ENCODE assay signal across 9 mouse cellular contexts in the genomic region with DNA sequence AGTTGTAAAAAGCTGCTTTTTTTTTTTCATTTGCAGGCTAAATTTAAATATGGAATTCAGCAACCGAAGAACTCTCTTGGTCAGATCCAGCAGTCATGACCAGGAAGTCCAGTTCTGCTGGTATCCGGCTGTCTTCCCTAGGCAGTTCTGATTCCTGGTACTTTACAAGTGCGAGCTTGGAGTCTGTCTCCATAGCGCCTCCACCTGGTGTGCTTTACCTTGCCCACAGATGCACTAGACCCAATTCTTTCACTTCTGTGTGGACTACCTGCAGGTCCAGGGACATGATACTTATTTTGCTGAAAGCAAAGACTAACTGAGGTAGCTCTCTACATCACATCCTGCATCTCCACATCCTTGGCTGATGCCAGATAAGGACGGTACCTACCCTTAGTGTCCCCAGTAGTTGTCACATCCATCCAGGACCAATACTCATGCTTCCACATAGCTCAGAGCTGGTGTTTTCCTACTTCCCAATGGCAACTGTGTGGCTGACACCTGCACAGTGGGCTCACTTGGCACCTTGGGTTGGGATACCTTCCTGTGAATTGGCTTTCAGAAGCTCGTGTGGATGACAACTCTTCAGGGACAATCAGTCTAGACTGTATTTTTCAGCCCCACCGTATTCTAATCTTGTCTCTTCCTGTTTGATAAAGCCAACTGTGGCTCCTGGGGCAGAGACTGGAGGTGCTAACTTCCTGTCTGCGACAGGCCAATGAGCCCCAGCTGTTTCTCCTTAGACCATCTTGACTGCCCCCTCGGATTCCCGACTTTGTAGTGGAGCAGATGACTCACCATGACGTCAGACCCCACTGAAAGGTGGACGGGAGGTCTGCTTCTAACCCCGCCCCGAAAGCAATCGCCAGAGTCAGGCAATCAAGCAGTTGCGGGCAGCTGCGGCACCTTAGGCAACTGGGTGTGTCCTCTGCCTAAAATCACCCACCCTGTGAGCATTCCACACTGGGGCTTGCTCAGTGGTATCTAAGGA.
DNase-seq lines count a peak whose midpoint lies in the region; ATAC-seq and TF ChIP-seq lines count a peak whose summit lies in the region.
"Had no signal": no experiment of that assay in that cellular context is flagged by ENCODE, and none has a peak within 500 bp of the region (broad histone marks: within the 10 kb centered on the region; RNA-seq: fewer than 3 reads in every experiment).

No protein-coding gene starts in this region.

- ATAC-seq in midbrain, postnatal 0 days (ENCODE audit: low FRiP score) = no peak
- no peak for ATAC-seq in midbrain, embryonic 16.5 days
- no peak for ATAC-seq in heart, embryonic 16.5 days (replicated peaks; ENCODE audit: extremely low read depth, insufficient read depth, low FRiP score)
- ATAC-seq in hindbrain, embryonic 14.5 days (ENCODE audit: low FRiP score) = no peak

- peaks cover 6% of the 10 kb centered on the region for H3K4me1 ChIP-seq in midbrain, postnatal 0 days (ENCODE audit: insufficient read depth, low read length)
- H3K4me1 ChIP-seq in midbrain, embryonic 16.5 days (ENCODE audit: control insufficient read depth, insufficient read depth, low read length) = peaks cover 14% of the 10 kb centered on the region
- H3K4me1 ChIP-seq in heart, embryonic 16.5 days (ENCODE audit: control insufficient read depth, insufficient read depth, low read length) = peaks cover 20% of the 10 kb centered on the region
- peaks cover 13% of the 10 kb centered on the region for H3K4me1 ChIP-seq in small intestine, adult 2 months (ENCODE audit: control insufficient read depth, insufficient read depth, insufficient read length, low read length)
- H3K4me1 ChIP-seq in hindbrain, embryonic 14.5 days (replicated peaks; ENCODE audit: control insufficient read depth, insufficient read depth, low read length) = peaks cover 11% of the 10 kb centered on the region; the same call in 1 of the 2 replicates

- WGBS in midbrain, postnatal 0 days = 84% methylated on average over 17 of the region's 17 CpGs
- 86% methylated on average over 17 of the region's 17 CpGs for WGBS in midbrain, embryonic 16.5 days
- 31% methylated on average over 17 of the region's 17 CpGs for WGBS in heart, embryonic 16.5 days
- WGBS in small intestine, adult 2 months = 12% methylated on average over 17 of the region's 17 CpGs
- WGBS in hindbrain, embryonic 14.5 days = 84% methylated on average over 17 of the region's 17 CpGs

- no peak overlapping the region for H3K4me3 ChIP-seq in midbrain, postnatal 0 days (ENCODE audit: low read depth, low read length)
- H3K4me3 ChIP-seq in midbrain, embryonic 16.5 days (ENCODE audit: low read depth, low read length) = no peak overlapping the region
- H3K4me3 ChIP-seq in heart, embryonic 16.5 days (ENCODE audit: low read length) = peak overlapping the region; percentile 28
- H3K4me3 ChIP-seq in small intestine, adult 2 months (ENCODE audit: low read depth, low read length) = peak overlapping the region; percentile 38
- H3K4me3 ChIP-seq in hindbrain, embryonic 14.5 days (replicated peaks; ENCODE audit: low read length) = no peak overlapping the region
- H3K4me3 ChIP-seq: neural tube, embryonic 12.5 days had no signal

- no peaks in the 10 kb centered on the region for H3K9me3 ChIP-seq in midbrain, postnatal 0 days (ENCODE audit: low read length)
- H3K9me3 ChIP-seq in midbrain, embryonic 16.5 days (replicated peaks; ENCODE audit: control insufficient read depth, low read length, poor library complexity, severe bottlenecking) = no peaks in the 10 kb centered on the region
- no peaks in the 10 kb centered on the region for H3K9me3 ChIP-seq in heart, embryonic 16.5 days (replicated peaks; ENCODE audit: control insufficient read depth, low read length)
- no peaks in the 10 kb centered on the region for H3K9me3 ChIP-seq in hindbrain, embryonic 14.5 days (ENCODE audit: control insufficient read depth, low read length)
- H3K9me3 ChIP-seq: neural tube, embryonic 12.5 days had no signal

- no peak overlapping the region for H3K27ac ChIP-seq in midbrain, postnatal 0 days (ENCODE audit: low read depth, low read length)
- H3K27ac ChIP-seq in midbrain, embryonic 16.5 days (ENCODE audit: low read length) = no peak overlapping the region
- H3K27ac ChIP-seq in heart, embryonic 16.5 days (ENCODE audit: low read length) = no peak overlapping the region; the same call in 1 of the 2 replicates
- H3K27ac ChIP-seq in small intestine, adult 2 months (ENCODE audit: insufficient read depth, low read depth, low read length) = peak overlapping the region; percentile 32; the same call in 1 of the 2 replicates
- no peak overlapping the region for H3K27ac ChIP-seq in hindbrain, embryonic 14.5 days
- H3K27ac ChIP-seq: neural tube, embryonic 12.5 days had no signal

- H3K36me3 ChIP-seq in midbrain, postnatal 0 days (ENCODE audit: insufficient read depth, low read length) = no peaks in the 10 kb centered on the region
- no peaks in the 10 kb centered on the region for H3K36me3 ChIP-seq in midbrain, embryonic 16.5 days (ENCODE audit: control insufficient read depth, insufficient read depth, low read length)
- no peaks in the 10 kb centered on the region for H3K36me3 ChIP-seq in heart, embryonic 16.5 days (ENCODE audit: control insufficient read depth, insufficient read depth)
- H3K36me3 ChIP-seq in small intestine, adult 2 months (ENCODE audit: control insufficient read depth, insufficient read depth, low read length) = no peaks in the 10 kb centered on the region
- H3K36me3 ChIP-seq in hindbrain, embryonic 14.5 days (replicated peaks; ENCODE audit: control insufficient read depth, insufficient read depth) = no peaks in the 10 kb centered on the region
- H3K36me3 ChIP-seq: neural tube, embryonic 12.5 days had no signal

- peak; percentile 25; the same call in 1 of the 2 replicates for TF ChIP-seq CTCF in midbrain, postnatal 0 days (IDR thresholded peaks at IDR 0.05)
- peak; percentile 37; the same call in 1 of the 2 replicates for TF ChIP-seq CTCF in small intestine, adult 2 months (IDR thresholded peaks at IDR 0.05; ENCODE audit: extremely low read depth, insufficient read length, insufficient replicate concordance, low read depth, low read length)

- no peak for TF ChIP-seq POLR2A in small intestine, adult 2 months (IDR thresholded peaks at IDR 0.05; ENCODE audit: low read depth, low read length)

- DNase-seq in midbrain, postnatal 0 days (ENCODE audit: low spot score) = no peak
- peak; percentile 72 for DNase-seq in adrenal gland, adult 2 months
- peak; percentile 11 for DNase-seq in liver
- DNase-seq in hindbrain, embryonic 14.5 days (ENCODE audit: low spot score) = no peak
- no peak for DNase-seq in frontal cortex, postnatal 25 days (ENCODE audit: low spot score in 2 of 2)

- H3K27me3 ChIP-seq in midbrain, postnatal 0 days (ENCODE audit: insufficient read depth, low read length) = no peaks in the 10 kb centered on the region
- H3K27me3 ChIP-seq in midbrain, embryonic 16.5 days (ENCODE audit: control insufficient read depth, insufficient read depth, low read depth, low read length) = no peaks in the 10 kb centered on the region
- no peaks in the 10 kb centered on the region for H3K27me3 ChIP-seq in heart, embryonic 16.5 days (ENCODE audit: control insufficient read depth, insufficient read depth, low read length)
- H3K27me3 ChIP-seq in small intestine, adult 2 months (ENCODE audit: control insufficient read depth, insufficient read depth, low read length) = no peaks in the 10 kb centered on the region
- no peaks in the 10 kb centered on the region for H3K27me3 ChIP-seq in hindbrain, embryonic 14.5 days (ENCODE audit: control insufficient read depth, insufficient read depth, low read length)
- H3K27me3 ChIP-seq: neural tube, embryonic 12.5 days had no signal

- no peak overlapping the region for H3K9ac ChIP-seq in midbrain, postnatal 0 days (replicated peaks; ENCODE audit: low read length, poor library complexity, severe bottlenecking)
- H3K9ac ChIP-seq in midbrain, embryonic 16.5 days (ENCODE audit: low read depth, low read length) = no peak overlapping the region
- H3K9ac ChIP-seq in heart, embryonic 16.5 days (ENCODE audit: low read length) = no peak overlapping the region
- no peak overlapping the region for H3K9ac ChIP-seq in hindbrain, embryonic 14.5 days
- H3K9ac ChIP-seq: neural tube, embryonic 12.5 days had no signal

- no peak overlapping the region for H3K4me2 ChIP-seq in midbrain, postnatal 0 days (ENCODE audit: low read depth, low read length, poor library complexity, severe bottlenecking)
- no peak overlapping the region for H3K4me2 ChIP-seq in midbrain, embryonic 16.5 days (ENCODE audit: low read length)
- peak overlapping the region; percentile 52 for H3K4me2 ChIP-seq in heart, embryonic 16.5 days (ENCODE audit: low read depth, low read length)
- H3K4me2 ChIP-seq in hindbrain, embryonic 14.5 days (replicated peaks) = no peak overlapping the region
- H3K4me2 ChIP-seq: neural tube, embryonic 12.5 days had no signal

Comparison
In these comparisons a context has a peak if more than half of its experiments do, and no peak if none do; other contexts are left out.
1. DNase-seq: peak in adrenal gland, adult 2 months (single experiment) and liver (single experiment); none in midbrain, postnatal 0 days (single experiment), hindbrain, embryonic 14.5 days (single experiment) and frontal cortex, postnatal 25 days (0 of 2).
2. H3K4me3 ChIP-seq: peak in heart, embryonic 16.5 days (single experiment) and small intestine, adult 2 months (single experiment); none in midbrain, postnatal 0 days (single experiment), midbrain, embryonic 16.5 days (single experiment) and hindbrain, embryonic 14.5 days (single experiment).